Mouse (Mus musculus): ENCODE results near the gene Gm11042.

- TF ChIP-seq CTCF (IDR thresholded peaks at IDR 0.05; ENCODE audit: low read depth, low read length) (no peak), POLR2A (IDR thresholded peaks at IDR 0.05; ENCODE audit: borderline replicate concordance, low read depth, low read length) (no peak)
Measured at GRCm38 (mm10) chr12:74333706-74334105, 17.5 kb upstream of the Gm11042 start.
